Mouse (Mus musculus): Measurements from ENCODE around the gene Kcnn3. TPM values are rescaled to one million over a fixed set of nuclear protein-coding genes. Genes with fewer than 3 reads are reported as not detected.

Gene Kcnn3
- polyA plus RNA-seq, 1 experiment from 2014 or later, result 1.1 TPM

DNA sequence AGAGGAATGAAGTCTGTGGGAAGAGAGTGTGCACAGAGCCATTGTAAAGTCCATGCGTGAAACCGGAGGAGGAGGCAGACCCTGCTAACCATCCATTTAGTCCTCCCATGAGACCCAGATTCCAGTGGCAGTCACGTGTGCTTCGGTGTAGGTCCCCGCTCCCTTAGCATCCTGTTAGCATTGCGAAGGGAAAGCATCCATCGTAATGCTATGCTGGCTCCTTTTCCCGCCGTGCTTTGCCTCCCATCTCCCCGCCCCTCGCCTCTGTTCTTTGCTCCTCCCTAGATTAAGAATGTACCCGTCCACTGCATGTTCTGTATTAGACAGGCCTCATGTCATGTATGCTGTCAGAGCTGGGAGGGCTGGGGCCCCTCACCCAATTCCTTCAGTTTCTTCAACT, 144.8 kb downstream of the Kcnn3 start:
- ATAC-seq (replicated peaks; ENCODE audit: insufficient number of reproducible peaks, low FRiP score, low TSS enrichment, low read depth), result no peak
- no peak overlapping the region for H3K4me2 ChIP-seq (ENCODE audit: low read depth, low read length)
- WGBS, result 59% methylated on average over 12 of the region's 12 CpGs

DNA sequence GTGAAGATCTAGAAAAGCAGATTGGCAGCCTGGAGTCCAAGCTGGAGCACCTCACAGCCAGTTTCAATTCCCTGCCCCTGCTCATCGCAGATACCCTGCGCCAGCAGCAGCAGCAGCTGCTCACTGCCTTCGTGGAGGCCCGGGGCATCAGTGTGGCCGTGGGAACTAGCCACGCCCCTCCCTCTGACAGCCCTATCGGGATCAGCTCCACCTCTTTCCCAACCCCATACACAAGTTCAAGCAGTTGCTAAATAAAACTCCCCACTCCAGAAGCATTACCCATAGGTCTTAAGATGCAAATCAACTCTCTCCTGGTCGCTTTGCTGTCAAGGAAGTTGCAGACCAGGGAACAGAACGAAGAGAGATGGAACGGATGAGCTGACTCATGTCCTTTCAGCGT, 147.2 kb downstream of the Kcnn3 start:
- Histone ChIP-seq H3K4me2 (ENCODE audit: low read depth, low read length) (no peak overlapping the region), H3K27ac (replicated peaks; ENCODE audit: low read depth, low read length) (no peak overlapping the region), H3K9ac (replicated peaks; ENCODE audit: low read length) (no peak overlapping the region), H3K4me1 (ENCODE audit: control insufficient read depth, insufficient read depth, low read length) (no peaks in the 10 kb centered on the region), H3K4me3 (ENCODE audit: low read depth, low read length) (no peak overlapping the region), H3K9me3 (replicated peaks; ENCODE audit: control insufficient read depth, low read length) (no peaks in the 10 kb centered on the region), H3K36me3 (replicated peaks; ENCODE audit: control insufficient read depth, insufficient read depth, low read depth, low read length) (no peaks in the 10 kb centered on the region), H3K27me3 (ENCODE audit: control insufficient read depth, insufficient read depth, low read length) (no peaks in the 10 kb centered on the region)
- WGBS, result 34% methylated on average over 11 of the region's 11 CpGs
- ATAC-seq (replicated peaks; ENCODE audit: insufficient number of reproducible peaks, low FRiP score, low TSS enrichment, low read depth), result no peak
- DNase-seq (ENCODE audit: low spot score), result no peak

More for the DNA sequence above, 144.8 kb downstream of the Kcnn3 start:
- Histone ChIP-seq H3K4me1 (ENCODE audit: control insufficient read depth, insufficient read depth, low read length) (no peaks in the 10 kb centered on the region), H3K27me3 (ENCODE audit: control insufficient read depth, insufficient read depth, low read length) (no peaks in the 10 kb centered on the region), H3K4me3 (ENCODE audit: low read depth, low read length) (no peak overlapping the region), H3K9me3 (replicated peaks; ENCODE audit: control insufficient read depth, low read length) (no peaks in the 10 kb centered on the region), H3K36me3 (replicated peaks; ENCODE audit: control insufficient read depth, insufficient read depth, low read depth, low read length) (no peaks in the 10 kb centered on the region), H3K9ac (replicated peaks; ENCODE audit: low read length) (no peak overlapping the region), H3K27ac (replicated peaks; ENCODE audit: low read depth, low read length) (no peak overlapping the region)
- peak; percentile 43 for DNase-seq (ENCODE audit: low spot score)

DNA sequence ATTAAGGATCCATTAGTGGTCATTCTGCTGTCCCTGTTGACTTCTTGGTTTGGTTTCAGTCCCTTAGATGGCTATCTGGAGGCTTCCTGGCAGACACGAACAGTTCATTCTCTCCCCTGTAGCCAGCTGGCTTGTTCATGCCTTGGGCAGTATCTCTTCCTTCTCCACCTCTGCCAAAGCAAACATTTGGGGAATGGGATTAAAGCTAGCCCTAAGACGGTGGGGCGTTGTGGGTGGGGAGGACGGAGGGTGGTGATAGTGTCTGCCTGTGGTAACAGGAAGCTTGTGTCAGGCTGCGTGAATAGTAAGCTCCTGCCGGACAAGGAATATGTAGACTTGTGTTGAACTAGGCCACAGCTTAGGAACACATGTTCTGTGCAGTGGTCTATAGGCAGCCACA, 151.4 kb downstream of the Kcnn3 start:
- Histone ChIP-seq H3K27me3 (ENCODE audit: control insufficient read depth, insufficient read depth, low read length) (no peaks in the 10 kb centered on the region), H3K27ac (replicated peaks; ENCODE audit: low read depth, low read length) (no peak overlapping the region), H3K36me3 (replicated peaks; ENCODE audit: control insufficient read depth, insufficient read depth, low read depth, low read length) (no peaks in the 10 kb centered on the region), H3K9ac (replicated peaks; ENCODE audit: low read length) (no peak overlapping the region), H3K4me3 (ENCODE audit: low read depth, low read length) (no peak overlapping the region), H3K4me1 (ENCODE audit: control insufficient read depth, insufficient read depth, low read length) (no peaks in the 10 kb centered on the region), H3K9me3 (replicated peaks; ENCODE audit: control insufficient read depth, low read length) (no peaks in the 10 kb centered on the region), H3K4me2 (ENCODE audit: low read depth, low read length) (no peak overlapping the region)
- ATAC-seq (replicated peaks; ENCODE audit: insufficient number of reproducible peaks, low FRiP score, low TSS enrichment, low read depth) (no peak), DNase-seq (ENCODE audit: low spot score) (no peak)
- WGBS, result 59% methylated on average over 6 of the region's 6 CpGs

DNA sequence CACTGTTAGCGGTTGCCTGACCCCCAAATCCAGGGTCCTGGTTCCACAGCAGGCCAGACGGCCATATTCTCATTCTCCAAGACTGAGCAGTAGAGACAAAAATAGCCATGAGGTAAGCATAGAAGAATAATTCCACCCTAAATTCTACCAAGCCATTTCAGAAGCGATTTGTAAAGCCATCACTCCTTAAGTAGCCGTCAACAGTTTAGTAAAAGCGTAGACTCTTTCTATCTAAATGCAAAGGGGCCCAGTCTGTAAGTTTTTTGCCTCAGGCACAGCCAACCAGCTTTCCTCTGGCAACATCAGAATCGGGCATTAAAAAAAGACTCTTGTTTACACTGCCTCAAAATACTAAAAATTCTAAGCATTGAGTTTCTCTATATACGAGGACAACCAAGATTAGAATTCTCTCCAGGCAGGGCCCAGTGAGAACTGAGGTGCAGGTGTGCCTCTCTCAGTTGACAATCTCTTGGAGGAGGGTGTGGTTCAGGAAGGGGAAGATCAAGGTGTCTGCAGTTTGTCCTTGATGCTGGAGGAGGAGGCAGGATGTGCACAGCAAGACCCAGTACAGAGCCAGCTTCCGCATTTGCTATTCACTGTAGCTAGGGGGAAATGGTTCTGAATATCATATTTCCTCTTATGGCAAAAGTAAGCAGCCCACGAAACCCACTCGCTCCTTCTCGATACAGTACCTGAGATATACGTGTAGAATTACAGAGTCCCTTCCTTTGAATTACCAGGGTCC, 152.8 kb downstream of the Kcnn3 start:
- Histone ChIP-seq H3K27ac (replicated peaks; ENCODE audit: low read depth, low read length) (no peak overlapping the region), H3K36me3 (replicated peaks; ENCODE audit: control insufficient read depth, insufficient read depth, low read depth, low read length) (no peaks in the 10 kb centered on the region), H3K27me3 (ENCODE audit: control insufficient read depth, insufficient read depth, low read length) (no peaks in the 10 kb centered on the region), H3K4me1 (ENCODE audit: control insufficient read depth, insufficient read depth, low read length) (no peaks in the 10 kb centered on the region), H3K9ac (replicated peaks; ENCODE audit: low read length) (no peak overlapping the region), H3K4me3 (ENCODE audit: low read depth, low read length) (no peak overlapping the region), H3K4me2 (ENCODE audit: low read depth, low read length) (no peak overlapping the region), H3K9me3 (replicated peaks; ENCODE audit: control insufficient read depth, low read length) (no peaks in the 10 kb centered on the region)
- no peak for ATAC-seq (replicated peaks; ENCODE audit: insufficient number of reproducible peaks, low FRiP score, low TSS enrichment, low read depth)
- WGBS, result 78% methylated on average over 12 of the region's 12 CpGs
- no peak for DNase-seq (ENCODE audit: low spot score)

DNA sequence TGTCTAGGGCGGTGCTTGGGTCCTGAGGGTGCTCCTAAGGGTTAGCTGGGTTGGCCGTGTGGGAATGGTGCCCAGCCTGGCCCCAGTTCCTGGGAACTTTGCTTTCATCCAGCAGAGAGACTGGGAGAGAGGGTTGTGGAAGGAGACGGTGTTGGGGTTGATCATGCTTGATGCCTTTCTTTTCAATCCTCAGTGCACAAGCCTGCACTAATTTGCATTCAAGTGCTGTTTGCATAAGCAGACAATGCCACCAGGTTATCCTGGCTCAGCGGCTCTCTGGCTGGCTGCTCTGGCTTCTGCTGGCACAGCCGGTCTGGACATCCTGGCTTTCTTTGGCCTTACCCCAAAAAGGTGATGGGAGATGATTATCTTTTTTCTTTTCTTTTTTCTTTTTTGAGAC, 157.7 kb downstream of the Kcnn3 start:
- ATAC-seq (replicated peaks; ENCODE audit: insufficient number of reproducible peaks, low FRiP score, low TSS enrichment, low read depth), result no peak

DNA sequence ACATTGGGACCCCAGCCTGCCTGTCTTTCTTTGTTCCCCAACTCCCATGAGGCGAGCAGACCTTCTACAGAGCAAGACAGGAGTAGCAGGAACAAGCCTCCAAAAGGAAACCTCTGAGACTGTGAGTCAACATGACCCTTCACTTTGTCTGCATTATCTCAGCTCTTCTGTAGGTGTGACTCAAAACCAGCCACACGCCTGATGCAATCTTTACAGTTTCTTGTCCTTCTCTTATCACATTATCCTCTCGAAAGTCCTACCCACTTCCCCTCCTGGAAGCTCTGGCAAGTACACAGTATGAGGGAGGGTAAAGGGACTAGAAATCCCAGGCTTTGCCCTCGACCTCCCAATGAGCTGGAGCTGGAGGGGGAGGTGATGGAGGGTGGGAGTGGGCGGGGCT, 166.1 kb downstream of the Kcnn3 start:
- no peak overlapping the region for H3K4me2 ChIP-seq (ENCODE audit: low read depth, low read length)
- no peaks in the 10 kb centered on the region for H3K9me3 ChIP-seq (replicated peaks; ENCODE audit: control insufficient read depth, low read length)

More for the DNA sequence above, 157.7 kb downstream of the Kcnn3 start:
- DNase-seq (ENCODE audit: low spot score), result no peak
- H3K4me1 ChIP-seq (ENCODE audit: control insufficient read depth, insufficient read depth, low read length), result no peaks in the 10 kb centered on the region
- H3K27me3 ChIP-seq (ENCODE audit: control insufficient read depth, insufficient read depth, low read length), result no peaks in the 10 kb centered on the region
- H3K4me3 ChIP-seq (ENCODE audit: low read depth, low read length), result no peak overlapping the region
- H3K9me3 ChIP-seq (replicated peaks; ENCODE audit: control insufficient read depth, low read length), result no peaks in the 10 kb centered on the region
- WGBS, result 68% methylated on average over 5 of the region's 5 CpGs
- no peaks in the 10 kb centered on the region for H3K36me3 ChIP-seq (replicated peaks; ENCODE audit: control insufficient read depth, insufficient read depth, low read depth, low read length)
- H3K27ac ChIP-seq (replicated peaks; ENCODE audit: low read depth, low read length), result no peak overlapping the region
- no peak overlapping the region for H3K4me2 ChIP-seq (ENCODE audit: low read depth, low read length)
- H3K9ac ChIP-seq (replicated peaks; ENCODE audit: low read length), result no peak overlapping the region

DNA sequence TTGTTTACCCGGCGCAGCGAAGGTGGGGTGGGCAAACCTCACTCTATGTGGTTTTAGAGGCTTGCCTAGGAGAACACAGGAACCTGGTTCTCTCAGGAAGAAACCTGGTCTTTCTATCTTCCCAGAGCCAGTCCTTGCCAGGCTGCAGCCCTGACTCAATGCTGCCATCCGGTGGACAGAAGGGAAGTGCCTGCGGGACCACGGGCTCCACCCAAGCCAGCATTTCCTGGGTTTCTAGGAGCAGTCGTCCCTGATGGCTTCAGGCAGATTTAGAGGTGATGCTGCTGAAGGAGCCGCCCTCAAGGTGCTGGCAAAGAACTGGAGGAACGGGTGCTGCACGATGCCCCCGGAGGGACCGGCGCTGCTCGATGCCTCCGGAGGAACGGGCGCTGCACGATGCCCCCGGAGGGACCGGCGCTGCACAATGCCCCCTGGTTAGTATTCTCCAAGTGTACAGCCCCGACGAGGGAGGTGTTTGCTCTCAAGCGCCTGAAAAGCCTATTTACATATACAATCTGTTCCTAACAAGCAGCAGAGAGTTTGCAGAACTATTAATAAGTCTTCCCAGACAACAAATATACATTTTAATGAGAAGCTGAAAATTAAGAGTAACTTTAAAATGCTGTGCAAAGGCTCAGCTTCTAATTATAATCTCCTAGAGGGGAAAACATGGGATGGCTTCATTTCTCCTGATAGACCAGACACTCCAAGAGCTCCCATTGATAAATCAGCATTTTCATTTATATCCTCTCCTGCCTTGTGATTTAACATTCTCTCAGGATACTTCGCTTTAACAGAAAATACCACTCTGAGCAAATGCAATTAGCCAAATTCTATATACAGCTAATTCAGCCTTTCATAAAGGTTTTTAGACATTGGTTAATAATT, 169.0 kb downstream of the Kcnn3 start:
- H3K9me3 ChIP-seq (replicated peaks; ENCODE audit: control insufficient read depth, low read length), result no peaks in the 10 kb centered on the region
- peak overlapping the region; percentile 76 for H3K4me2 ChIP-seq (ENCODE audit: low read depth, low read length)
- DNase-seq (ENCODE audit: low spot score) (peak; percentile 91), ATAC-seq (replicated peaks; ENCODE audit: insufficient number of reproducible peaks, low FRiP score, low TSS enrichment, low read depth) (peak; percentile 84)
- WGBS, result 5% methylated on average over 25 of the region's 25 CpGs
- H3K36me3 ChIP-seq (replicated peaks; ENCODE audit: control insufficient read depth, insufficient read depth, low read depth, low read length), result no peaks in the 10 kb centered on the region
- peak overlapping the region; percentile 37 for H3K4me3 ChIP-seq (ENCODE audit: low read depth, low read length)
- no peaks in the 10 kb centered on the region for H3K4me1 ChIP-seq (ENCODE audit: control insufficient read depth, insufficient read depth, low read length)
- H3K27ac ChIP-seq (replicated peaks; ENCODE audit: low read depth, low read length), result no peak overlapping the region
- peak overlapping the region; percentile 74 for H3K9ac ChIP-seq (replicated peaks; ENCODE audit: low read length)
- H3K27me3 ChIP-seq (ENCODE audit: control insufficient read depth, insufficient read depth, low read length), result no peaks in the 10 kb centered on the region

More for the DNA sequence above, 166.1 kb downstream of the Kcnn3 start:
- no peak overlapping the region for H3K9ac ChIP-seq (replicated peaks; ENCODE audit: low read length)
- no peak overlapping the region for H3K4me3 ChIP-seq (ENCODE audit: low read depth, low read length)
- ATAC-seq (replicated peaks; ENCODE audit: insufficient number of reproducible peaks, low FRiP score, low TSS enrichment, low read depth) (no peak), DNase-seq (ENCODE audit: low spot score) (no peak)
- H3K27ac ChIP-seq (replicated peaks; ENCODE audit: low read depth, low read length), result no peak overlapping the region
- H3K4me1 ChIP-seq (ENCODE audit: control insufficient read depth, insufficient read depth, low read length), result no peaks in the 10 kb centered on the region
- H3K27me3 ChIP-seq (ENCODE audit: control insufficient read depth, insufficient read depth, low read length), result no peaks in the 10 kb centered on the region
- 54% methylated on average over 5 of the region's 5 CpGs for whole genome bisulfite sequencing
- no peaks in the 10 kb centered on the region for H3K36me3 ChIP-seq (replicated peaks; ENCODE audit: control insufficient read depth, insufficient read depth, low read depth, low read length)

DNA sequence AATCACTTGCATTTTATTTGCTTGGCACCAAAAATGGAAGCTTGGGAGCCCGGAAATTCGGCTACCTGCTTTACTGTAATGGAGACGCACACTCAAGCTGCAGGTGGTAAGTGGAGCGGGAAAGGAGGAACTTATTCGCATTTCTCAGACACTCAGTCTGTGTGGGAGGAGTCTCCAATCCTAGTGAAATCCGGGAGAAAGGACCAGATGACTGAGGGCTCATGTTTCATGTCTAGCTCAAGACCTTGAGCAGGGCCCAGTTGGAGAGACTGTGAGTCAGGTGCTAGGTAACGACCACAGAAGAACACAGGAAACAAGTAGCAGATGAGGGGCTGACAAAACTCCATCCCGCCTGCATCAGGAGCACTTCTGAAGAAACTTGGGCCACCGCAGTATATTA, 171.8 kb downstream of the Kcnn3 start:
- H3K4me2 ChIP-seq (ENCODE audit: low read depth, low read length), result no peak overlapping the region
- no peak overlapping the region for H3K9ac ChIP-seq (replicated peaks; ENCODE audit: low read length)
- no peaks in the 10 kb centered on the region for H3K9me3 ChIP-seq (replicated peaks; ENCODE audit: control insufficient read depth, low read length)
- DNase-seq (ENCODE audit: low spot score), result peak; percentile 18
- H3K27ac ChIP-seq (replicated peaks; ENCODE audit: low read depth, low read length), result no peak overlapping the region
- H3K4me3 ChIP-seq (ENCODE audit: low read depth, low read length), result no peak overlapping the region
- no peaks in the 10 kb centered on the region for H3K27me3 ChIP-seq (ENCODE audit: control insufficient read depth, insufficient read depth, low read length)
- WGBS, result 67% methylated on average over 9 of the region's 9 CpGs
- ATAC-seq (replicated peaks; ENCODE audit: insufficient number of reproducible peaks, low FRiP score, low TSS enrichment, low read depth), result no peak
- H3K4me1 ChIP-seq (ENCODE audit: control insufficient read depth, insufficient read depth, low read length), result no peaks in the 10 kb centered on the region
- no peaks in the 10 kb centered on the region for H3K36me3 ChIP-seq (replicated peaks; ENCODE audit: control insufficient read depth, insufficient read depth, low read depth, low read length)
